Mouse (Mus musculus) retina, embryonic 14.5 days (tissue): ENCODE results near the gene Kiss1r.

Experiments
- DNase-seq: peaks from one replicate; pipeline ENCODE4 v3.0.0-alpha.2; 2015; ENCODE audit warnings: low spot score

The Kiss1r gene

GRCm38 (mm10) chr10:79940749-79941148, 24.0 kb downstream of the Kiss1r start:
- DNase-seq, result no peak

- DNase-seq, result no peak
Measured at GRCm38 (mm10) chr10:79942988-79943387, 26.2 kb downstream of the Kiss1r start.

GRCm38 (mm10) chr10:79943471-79943901, 26.7 kb downstream of the Kiss1r start:
- DNase-seq, result no peak

GRCm38 (mm10) chr10:79945507-79946234, 28.9 kb downstream of the Kiss1r start:
- peak; percentile 95 for DNase-seq

- peak; percentile 62 for DNase-seq
Measured at GRCm38 (mm10) chr10:79946752-79947322, 30.1 kb downstream of the Kiss1r start.

GRCm38 (mm10) chr10:79947502-79947901, 30.7 kb downstream of the Kiss1r start:
- DNase-seq, result no peak

GRCm38 (mm10) chr10:79949873-79950272, 33.1 kb downstream of the Kiss1r start:
- DNase-seq, result no peak

- no peak for DNase-seq
Measured at GRCm38 (mm10) chr10:79950661-79951060, 33.9 kb downstream of the Kiss1r start.

GRCm38 (mm10) chr10:79953946-79954345, 37.2 kb downstream of the Kiss1r start:
- DNase-seq, result peak; percentile 44

- no peak for DNase-seq
Measured at GRCm38 (mm10) chr10:79955691-79956090, 38.9 kb downstream of the Kiss1r start.

GRCm38 (mm10) chr10:79956643-79957154, 39.9 kb downstream of the Kiss1r start:
- no peak for DNase-seq

- peak; percentile 86 for DNase-seq
Measured at GRCm38 (mm10) chr10:79958140-79958816, 41.5 kb downstream of the Kiss1r start.

- peak; percentile 44 for DNase-seq
Measured at GRCm38 (mm10) chr10:79959412-79959811, 42.6 kb downstream of the Kiss1r start.

- DNase-seq, result peak; percentile 100
Measured at GRCm38 (mm10) chr10:79959847-79960601, 43.3 kb downstream of the Kiss1r start, which contains the start of gene Wdr18. Gene Wdr18, plus strand, starts transcription at chr10:79960152.

- DNase-seq, result no peak
Measured at GRCm38 (mm10) chr10:79960671-79961294, 44.0 kb downstream of the Kiss1r start.

- no peak for DNase-seq
Measured at GRCm38 (mm10) chr10:79964727-79965126, 48.0 kb downstream of the Kiss1r start.

- DNase-seq, result no peak
Measured at GRCm38 (mm10) chr10:79965325-79965724, 48.6 kb downstream of the Kiss1r start.

- DNase-seq, result no peak
Measured at GRCm38 (mm10) chr10:79966886-79967400, 50.2 kb downstream of the Kiss1r start.

- DNase-seq, result no peak
Measured at GRCm38 (mm10) chr10:79968181-79968580, 51.4 kb downstream of the Kiss1r start.

GRCm38 (mm10) chr10:79969124-79969568, 52.4 kb downstream of the Kiss1r start:
- no peak for DNase-seq
